Mouse (Mus musculus) myocyte (in vitro differentiated cells): Measurements from ENCODE around the gene Hnrnpll.

Experiments used
- E2F4 ChIP-seq: IDR thresholded peaks from one replicate; pipeline ENCODE4 v1.6.1; 2011; ENCODE audit warnings: mild to moderate bottlenecking, control low read depth, moderate library complexity; ENCODE audit not compliant: insufficient read depth
- MYOG ChIP-seq, 3 experiments: IDR thresholded peaks; one replicate each; pipeline ENCODE4 v1.6.1; 2011; ENCODE audit warnings: control low read depth in 2 of 3, low read depth in 2 of 3, mild to moderate bottlenecking in 2 of 3; ENCODE audit not compliant: insufficient read length in 2 of 3, control insufficient read depth in 1 of 3, insufficient read depth in 1 of 3
- POLR2A ChIP-seq: IDR thresholded peaks from one replicate; pipeline ENCODE4 v1.6.1; 2011; ENCODE audit warnings: low read depth, mild to moderate bottlenecking, control low read depth, moderate library complexity; ENCODE audit not compliant: insufficient read length
- SRF ChIP-seq: IDR thresholded peaks from one replicate; pipeline ENCODE4 v1.6.1; 2011; ENCODE audit warnings: low read depth; ENCODE audit not compliant: control insufficient read depth, insufficient read length
- TCF12 ChIP-seq: IDR thresholded peaks from one replicate; pipeline ENCODE4 v1.6.1; 2011; ENCODE audit warnings: mild to moderate bottlenecking, control low read depth; ENCODE audit not compliant: poor library complexity, insufficient read depth, severe bottlenecking
- USF1 ChIP-seq: IDR thresholded peaks from one replicate; pipeline ENCODE4 v1.6.1; 2011; ENCODE audit warnings: low read depth, mild to moderate bottlenecking, control low read depth, moderate library complexity

- no peak for TF ChIP-seq POLR2A
- no peak for TF ChIP-seq E2F4
- TF ChIP-seq SRF, result no peak
- TF ChIP-seq TCF12, result no peak
- no peak for TF ChIP-seq MYOG (IDR thresholded peaks at IDR 0.05; ENCODE audit: control insufficient read depth in 1 of 3, insufficient read depth in 1 of 3, insufficient read length in 2 of 3, low read depth in 2 of 3)
- TF ChIP-seq USF1, result no peak
Measured at GRCm38 (mm10) chr17:80009926-80010325, 52.2 kb downstream of the Hnrnpll start.
